Mouse (Mus musculus) CD4-positive, CD25-positive, alpha-beta regulatory T cell, adult 4 months (primary cell): Measurements from ENCODE around the gene Spata16. TPM values are rescaled to one million over a fixed set of nuclear protein-coding genes. Genes with fewer than 3 reads are reported as not detected.

ENCODE experiments used
- ATAC-seq: one replicate; pipeline ENCODE4 v1.8.0; 2017
- polyA plus RNA-seq, 2 experiments: library from polyadenylated mRNA; unstranded; fragments of 100-300 nt; shearing (Covaris generic); gene quantifications; one replicate each; pipeline ENCODE4 v1.2.1; 2017

The Spata16 gene
- polyA plus RNA-seq, 2 experiments from 2014 or later, result not detected

- no peak for ATAC-seq
Measured at GRCm38 (mm10) chr3:26832954-26833353, 195.5 kb downstream of the Spata16 start.

GRCm38 (mm10) chr3:26834178-26835050 is 197.0 kb downstream of the Spata16 start:
- no peak for ATAC-seq

- no peak for ATAC-seq
Measured at GRCm38 (mm10) chr3:26835051-26835755, 197.8 kb downstream of the Spata16 start.

GRCm38 (mm10) chr3:26845041-26845440 is 207.6 kb downstream of the Spata16 start:
- ATAC-seq, result no peak

GRCm38 (mm10) chr3:26847935-26848334 is 210.5 kb downstream of the Spata16 start:
- no peak for ATAC-seq

GRCm38 (mm10) chr3:26850207-26850606 is 212.8 kb downstream of the Spata16 start:
- no peak for ATAC-seq

GRCm38 (mm10) chr3:26850691-26851563 is 213.5 kb downstream of the Spata16 start:
- ATAC-seq, result no peak

GRCm38 (mm10) chr3:26853557-26853956 is 216.1 kb downstream of the Spata16 start:
- no peak for ATAC-seq

- ATAC-seq, result no peak
Measured at GRCm38 (mm10) chr3:26874706-26875105, 237.3 kb downstream of the Spata16 start.

- no peak for ATAC-seq
Measured at GRCm38 (mm10) chr3:26877291-26877690, 239.9 kb downstream of the Spata16 start.

GRCm38 (mm10) chr3:26916607-26917006 is 279.2 kb downstream of the Spata16 start:
- no peak for ATAC-seq

GRCm38 (mm10) chr3:26920986-26921385 is 283.6 kb downstream of the Spata16 start:
- no peak for ATAC-seq

- no peak for ATAC-seq
Measured at GRCm38 (mm10) chr3:26921576-26921975, 284.2 kb downstream of the Spata16 start.

GRCm38 (mm10) chr3:26923391-26923790 is 286.0 kb downstream of the Spata16 start:
- no peak for ATAC-seq

- no peak for ATAC-seq
Measured at GRCm38 (mm10) chr3:26924212-26924611, 286.8 kb downstream of the Spata16 start.

- ATAC-seq, result no peak
Measured at GRCm38 (mm10) chr3:26933079-26933478, 295.7 kb downstream of the Spata16 start.

- ATAC-seq, result no peak
Measured at GRCm38 (mm10) chr3:26936897-26937590, 299.6 kb downstream of the Spata16 start.

- ATAC-seq, result no peak
Measured at GRCm38 (mm10) chr3:26966776-26967175, 329.4 kb downstream of the Spata16 start.

GRCm38 (mm10) chr3:26968852-26969513 is 331.6 kb downstream of the Spata16 start:
- no peak for ATAC-seq

GRCm38 (mm10) chr3:26970529-26970928 is 333.1 kb downstream of the Spata16 start:
- no peak for ATAC-seq

- no peak for ATAC-seq
Measured at GRCm38 (mm10) chr3:26971276-26971675, 333.9 kb downstream of the Spata16 start.

- no peak for ATAC-seq
Measured at GRCm38 (mm10) chr3:26972105-26972504, 334.7 kb downstream of the Spata16 start.
